Mouse (Mus musculus): ENCODE data around the gene Hist2h2ab. TPM values are rescaled to one million over a fixed set of nuclear protein-coding genes. Genes with fewer than 3 reads are reported as not detected.
"Not testable (repeated sequence)": the region's sequence is repeated elsewhere in the genome, so short reads cannot be mapped to it uniquely, and the experiment has no call there.

The Hist2h2ab gene
- polyA plus RNA-seq, 1 experiment from 2014 or later = not detected

- Histone ChIP-seq H3K4me1 (ENCODE audit: control insufficient read depth, insufficient read depth, low read length) (peaks cover 14% of the 10 kb centered on the region), H3K9ac (ENCODE audit: low read depth, low read length) (peak within 1 kb of the TSS; percentile 66), H3K27ac (ENCODE audit: low read depth, low read length) (peak within 1 kb of the TSS; percentile 62), H3K4me3 (ENCODE audit: low read depth, low read length) (peak within 1 kb of the TSS; percentile 39), H3K4me2 (peak within 1 kb of the TSS; percentile 68)
- H3K36me3 ChIP-seq (ENCODE audit: control insufficient read depth, insufficient read depth, low read length); H3K9me3 ChIP-seq (replicated peaks; ENCODE audit: control insufficient read depth, low read length); H3K27me3 ChIP-seq (ENCODE audit: control insufficient read depth, insufficient read depth, low read length): not testable (repeated sequence)
- peak; percentile 89 for ATAC-seq (replicated peaks; ENCODE audit: insufficient number of reproducible peaks, low FRiP score, low TSS enrichment)
- WGBS (ENCODE audit: insufficient replicate concordance) = 0% methylated on average over 1 of the region's 47 CpGs
Observed at GRCm38 (mm10) chr3:96246427-96246856, 26.8 kb downstream of the Hist2h2ab start, which contains the start of gene Hist2h3c1. Gene Hist2h3c1 (plus strand): TSS chr3:96246685.

GRCm38 (mm10) chr3:96247356-96248140 is 27.9 kb downstream of the Hist2h2ab start:
- peak overlapping the region; percentile 46 for H3K27ac ChIP-seq (ENCODE audit: low read depth, low read length)
- H3K9me3 ChIP-seq (replicated peaks; ENCODE audit: control insufficient read depth, low read length) = no peaks in the 10 kb centered on the region
- peak overlapping the region; percentile 68 for H3K4me2 ChIP-seq
- peak overlapping the region; percentile 39 for H3K4me3 ChIP-seq (ENCODE audit: low read depth, low read length)
- peak overlapping the region; percentile 66 for H3K9ac ChIP-seq (ENCODE audit: low read depth, low read length)
- 3% methylated on average over 11 of the region's 11 CpGs for WGBS (ENCODE audit: insufficient replicate concordance)
- H3K36me3 ChIP-seq (ENCODE audit: control insufficient read depth, insufficient read depth, low read length) = no peaks in the 10 kb centered on the region
- ATAC-seq (replicated peaks; ENCODE audit: insufficient number of reproducible peaks, low FRiP score, low TSS enrichment) = no peak
- H3K27me3 ChIP-seq (ENCODE audit: control insufficient read depth, insufficient read depth, low read length) = no peaks in the 10 kb centered on the region
- H3K4me1 ChIP-seq (ENCODE audit: control insufficient read depth, insufficient read depth, low read length) = peaks cover 14% of the 10 kb centered on the region

GRCm38 (mm10) chr3:96248141-96249033 is 28.7 kb downstream of the Hist2h2ab start:
- ATAC-seq (replicated peaks; ENCODE audit: insufficient number of reproducible peaks, low FRiP score, low TSS enrichment) = no peak
- peaks cover 14% of the 10 kb centered on the region for H3K4me1 ChIP-seq (ENCODE audit: control insufficient read depth, insufficient read depth, low read length)
- H3K36me3 ChIP-seq (ENCODE audit: control insufficient read depth, insufficient read depth, low read length) = no peaks in the 10 kb centered on the region
- H3K9ac ChIP-seq (ENCODE audit: low read depth, low read length) = peak overlapping the region; percentile 66; the same call in 1 of the 2 replicates
- peak overlapping the region; percentile 39 for H3K4me3 ChIP-seq (ENCODE audit: low read depth, low read length)
- H3K9me3 ChIP-seq (replicated peaks; ENCODE audit: control insufficient read depth, low read length) = no peaks in the 10 kb centered on the region
- peak overlapping the region; percentile 35; the same call in 1 of the 2 replicates for H3K27ac ChIP-seq (ENCODE audit: low read depth, low read length)
- WGBS (ENCODE audit: insufficient replicate concordance) = 46% methylated on average over 6 of the region's 6 CpGs
- peak overlapping the region; percentile 68 for H3K4me2 ChIP-seq
- H3K27me3 ChIP-seq (ENCODE audit: control insufficient read depth, insufficient read depth, low read length) = no peaks in the 10 kb centered on the region

- no peak for ATAC-seq (replicated peaks; ENCODE audit: insufficient number of reproducible peaks, low FRiP score, low TSS enrichment)
- H3K4me1 ChIP-seq (ENCODE audit: control insufficient read depth, insufficient read depth, low read length) = peaks cover 12% of the 10 kb centered on the region
- H3K27ac ChIP-seq (ENCODE audit: low read depth, low read length) = 0 out of 2 replicates have a peak overlapping the region, but pooled peaks have one; percentile 35
- 48% methylated on average over 4 of the region's 4 CpGs for WGBS (ENCODE audit: insufficient replicate concordance)
- peak overlapping the region; percentile 16; the same call in 1 of the 2 replicates for H3K4me3 ChIP-seq (ENCODE audit: low read depth, low read length)
- no peaks in the 10 kb centered on the region for H3K9me3 ChIP-seq (replicated peaks; ENCODE audit: control insufficient read depth, low read length)
- no peak overlapping the region for H3K9ac ChIP-seq (ENCODE audit: low read depth, low read length)
- H3K27me3 ChIP-seq (ENCODE audit: control insufficient read depth, insufficient read depth, low read length) = no peaks in the 10 kb centered on the region
- H3K4me2 ChIP-seq = peak overlapping the region; percentile 68
- no peaks in the 10 kb centered on the region for H3K36me3 ChIP-seq (ENCODE audit: control insufficient read depth, insufficient read depth, low read length)
Observed at GRCm38 (mm10) chr3:96249034-96249345, 29.3 kb downstream of the Hist2h2ab start.

- ATAC-seq (replicated peaks; ENCODE audit: insufficient number of reproducible peaks, low FRiP score, low TSS enrichment) = no peak
- whole genome bisulfite sequencing (ENCODE audit: insufficient replicate concordance) = 54% methylated on average over 3 of the region's 3 CpGs
Observed at GRCm38 (mm10) chr3:96250890-96251289, 31.2 kb downstream of the Hist2h2ab start.

GRCm38 (mm10) chr3:96251787-96252186 is 32.1 kb downstream of the Hist2h2ab start:
- no peak overlapping the region for H3K27ac ChIP-seq (ENCODE audit: low read depth, low read length)
- H3K27me3 ChIP-seq (ENCODE audit: control insufficient read depth, insufficient read depth, low read length) = no peaks in the 10 kb centered on the region
- H3K4me3 ChIP-seq (ENCODE audit: low read depth, low read length) = no peak overlapping the region
- H3K9me3 ChIP-seq (replicated peaks; ENCODE audit: control insufficient read depth, low read length) = no peaks in the 10 kb centered on the region
- 0 out of 2 replicates have a peak, but pooled peaks cover 5% of the 10 kb centered on the region for H3K4me1 ChIP-seq (ENCODE audit: control insufficient read depth, insufficient read depth, low read length)
- no peak overlapping the region for H3K9ac ChIP-seq (ENCODE audit: low read depth, low read length)
- no peaks in the 10 kb centered on the region for H3K36me3 ChIP-seq (ENCODE audit: control insufficient read depth, insufficient read depth, low read length)
- ATAC-seq (replicated peaks; ENCODE audit: insufficient number of reproducible peaks, low FRiP score, low TSS enrichment) = no peak
- H3K4me2 ChIP-seq = no peak overlapping the region
- 83% methylated on average over 3 of the region's 3 CpGs for WGBS (ENCODE audit: insufficient replicate concordance)

More at GRCm38 (mm10) chr3:96250890-96251289, 31.2 kb downstream of the Hist2h2ab start:
- Histone ChIP-seq H3K4me2 (no peak overlapping the region), H3K4me3 (ENCODE audit: low read depth, low read length) (no peak overlapping the region), H3K9ac (ENCODE audit: low read depth, low read length) (no peak overlapping the region), H3K9me3 (replicated peaks; ENCODE audit: control insufficient read depth, low read length) (no peaks in the 10 kb centered on the region), H3K27me3 (ENCODE audit: control insufficient read depth, insufficient read depth, low read length) (no peaks in the 10 kb centered on the region), H3K27ac (ENCODE audit: low read depth, low read length) (no peak overlapping the region), H3K36me3 (ENCODE audit: control insufficient read depth, insufficient read depth, low read length) (no peaks in the 10 kb centered on the region), H3K4me1 (ENCODE audit: control insufficient read depth, insufficient read depth, low read length) (0 out of 2 replicates have a peak, but pooled peaks cover 5% of the 10 kb centered on the region)

- H3K4me1 ChIP-seq (ENCODE audit: control insufficient read depth, insufficient read depth, low read length) = no peaks in the 10 kb centered on the region
- ATAC-seq (replicated peaks; ENCODE audit: insufficient number of reproducible peaks, low FRiP score, low TSS enrichment) = no peak
- H3K36me3 ChIP-seq (ENCODE audit: control insufficient read depth, insufficient read depth, low read length) = no peaks in the 10 kb centered on the region
- H3K9me3 ChIP-seq (replicated peaks; ENCODE audit: control insufficient read depth, low read length) = no peaks in the 10 kb centered on the region
- H3K9ac ChIP-seq (ENCODE audit: low read depth, low read length) = 0 out of 2 replicates have a peak overlapping the region, but pooled peaks have one; percentile 39
- H3K4me3 ChIP-seq (ENCODE audit: low read depth, low read length) = no peak overlapping the region
- 20% methylated on average over 10 of the region's 10 CpGs for WGBS (ENCODE audit: insufficient replicate concordance)
- no peaks in the 10 kb centered on the region for H3K27me3 ChIP-seq (ENCODE audit: control insufficient read depth, insufficient read depth, low read length)
- no peak overlapping the region for H3K27ac ChIP-seq (ENCODE audit: low read depth, low read length)
- H3K4me2 ChIP-seq = peak overlapping the region; percentile 24; the same call in 1 of the 2 replicates
Observed at GRCm38 (mm10) chr3:96254683-96255355, 35.2 kb downstream of the Hist2h2ab start.

All from heart, embryonic 11.5 days (tissue).